Mouse (Mus musculus) E14TG2a.4 (cell line): ENCODE results near the gene Rita1.

Experiments
- H3K27me3 ChIP-seq: 2 replicates; pipeline ENCODE4 v1.6.1; 2014; ENCODE audit warnings: low read length, control low read depth; ENCODE audit not compliant: insufficient read depth
- H3K36me3 ChIP-seq: 2 replicates; pipeline ENCODE4 v1.6.1; 2014; ENCODE audit warnings: low read length, control low read depth; ENCODE audit not compliant: insufficient read depth
- H3K4me1 ChIP-seq: replicated peaks from 2 replicates; pipeline ENCODE4 v1.6.1; 2014; ENCODE audit warnings: low read depth, low read length, control low read depth
- H3K4me3 ChIP-seq: replicated peaks from 2 replicates; pipeline ENCODE4 v1.5.1; 2014; ENCODE audit warnings: mild to moderate bottlenecking, low read length
- H3K9me3 ChIP-seq: 2 replicates; pipeline ENCODE4 v1.6.1; 2014; ENCODE audit warnings: low read length, control low read depth
- CTCF ChIP-seq: conservative IDR thresholded peaks from 2 replicates; pipeline ENCODE4 v1.5.1; 2014; ENCODE audit warnings: low read length
- NANOG ChIP-seq: IDR thresholded peaks from 2 replicates; pipeline ENCODE4 v1.6.1; 2014; ENCODE audit warnings: borderline replicate concordance, low read length, mixed read lengths
- POU5F1 ChIP-seq: IDR thresholded peaks from 2 replicates; pipeline ENCODE4 v1.6.1; 2014; ENCODE audit warnings: low read length, borderline replicate concordance

The Rita1 gene

DNA sequence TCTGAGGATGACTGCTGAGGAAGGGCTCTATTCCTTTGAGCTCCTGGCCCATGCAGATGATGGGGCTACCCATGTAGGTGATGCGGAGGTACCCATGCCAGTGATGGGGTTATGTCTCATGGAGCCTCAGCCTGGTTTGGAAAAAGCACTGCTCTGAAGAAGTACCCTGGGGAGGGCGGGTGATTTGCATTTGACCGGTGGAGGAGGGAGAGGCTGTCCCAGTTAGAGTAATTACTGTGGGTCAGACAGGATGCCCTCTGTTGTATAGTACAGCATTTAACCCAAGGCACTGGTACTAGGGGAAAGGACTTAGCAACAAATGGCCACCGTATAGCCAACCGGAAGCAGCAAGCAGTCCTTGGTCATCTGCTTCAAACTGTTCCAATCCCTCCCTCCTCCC lies 22.5 kb upstream of the Rita1 start:
- TF ChIP-seq POU5F1 (no peak), CTCF (no peak), NANOG (no peak)
- Histone ChIP-seq H3K27me3 (peaks cover 26% of the 10 kb centered on the region), H3K4me3 (no peak overlapping the region), H3K9me3 (peaks cover 13% of the 10 kb centered on the region), H3K4me1 (peaks cover 23% of the 10 kb centered on the region), H3K36me3 (no peaks in the 10 kb centered on the region)

DNA sequence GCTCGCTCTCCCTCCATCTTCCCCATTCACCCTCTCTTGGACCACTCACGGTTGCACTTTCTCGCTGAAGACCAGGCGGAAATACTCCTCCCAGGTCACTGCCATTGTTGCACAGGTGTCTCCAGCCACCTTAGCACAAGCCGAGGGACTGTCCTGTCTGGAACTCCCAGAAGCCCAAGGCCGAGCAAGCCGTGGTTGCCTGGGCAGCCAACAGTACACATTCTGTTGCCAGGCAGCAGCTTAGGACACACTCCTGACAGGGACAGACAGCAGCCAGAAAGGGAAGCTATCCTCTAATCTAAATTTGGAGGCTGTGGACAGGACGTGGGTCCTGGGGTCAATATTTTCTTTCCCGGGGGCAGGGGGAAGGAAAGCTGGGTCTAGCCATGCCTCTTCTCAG lies 21.7 kb upstream of the Rita1 start, which contains the start of gene Cfap73:
Gene Cfap73, minus strand, starts transcription at position 105 of the 400 bp plus-strand sequence.
- Histone ChIP-seq H3K9me3 (peaks cover 13% of the 10 kb centered on the region), H3K36me3 (peaks cover 4% of the 10 kb centered on the region), H3K4me3 (no peak within 1 kb of the TSS), H3K27me3 (peaks cover 27% of the 10 kb centered on the region), H3K4me1 (peaks cover 30% of the 10 kb centered on the region)
- TF ChIP-seq NANOG (no peak), CTCF (no peak), POU5F1 (no peak)

DNA sequence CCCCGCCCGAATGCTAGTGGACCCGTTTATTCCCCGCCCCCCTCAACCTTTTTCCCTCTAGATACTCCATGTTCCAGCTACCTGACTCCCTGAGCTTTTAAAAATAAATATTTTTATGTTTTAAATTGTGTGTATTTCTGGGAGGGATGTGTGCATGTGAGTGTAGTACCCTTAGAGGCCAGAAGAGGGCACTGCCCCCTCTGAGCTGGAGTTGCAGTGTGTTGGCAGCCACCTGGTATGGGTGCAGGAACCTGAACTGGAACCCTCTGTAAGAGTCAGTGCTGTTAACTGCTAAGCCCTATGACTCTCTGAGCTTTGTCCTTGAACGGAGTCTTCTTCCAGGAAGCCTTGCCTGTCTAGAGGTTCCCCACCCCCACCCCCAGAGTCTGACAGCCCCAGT lies 19.5 kb upstream of the Rita1 start:
- Histone ChIP-seq H3K4me1 (peaks cover 52% of the 10 kb centered on the region), H3K9me3 (peaks cover 13% of the 10 kb centered on the region), H3K27me3 (peaks cover 23% of the 10 kb centered on the region), H3K4me3 (no peak overlapping the region), H3K36me3 (peaks cover 27% of the 10 kb centered on the region)
- TF ChIP-seq NANOG: no peak
- peak; percentile 62 for TF ChIP-seq CTCF

DNA sequence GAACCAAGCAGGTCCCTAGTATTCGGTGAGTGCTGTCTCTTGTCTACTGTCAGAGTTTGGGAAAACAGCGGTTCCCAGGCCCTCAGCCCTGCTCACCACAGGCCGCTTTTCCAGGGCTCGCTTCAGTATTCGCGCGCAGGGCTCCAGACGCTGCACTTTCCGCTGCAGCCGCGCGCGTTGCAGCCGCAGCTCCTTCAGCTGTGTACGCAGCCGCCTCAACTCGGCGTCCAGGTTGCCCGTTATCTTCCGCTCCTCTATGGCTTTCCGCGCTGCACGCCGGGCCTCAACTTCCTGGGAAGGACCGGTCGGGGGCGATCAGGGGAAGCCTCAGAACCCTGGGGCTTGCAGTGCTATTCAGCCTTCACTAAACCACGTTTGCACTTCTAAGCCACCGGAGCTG lies 18.7 kb upstream of the Rita1 start:
- Histone ChIP-seq H3K27me3 (peaks cover 23% of the 10 kb centered on the region), H3K4me3 (peak overlapping the region; percentile 51), H3K4me1 (peaks cover 58% of the 10 kb centered on the region), H3K9me3 (peaks cover 13% of the 10 kb centered on the region), H3K36me3 (peaks cover 32% of the 10 kb centered on the region)
- TF ChIP-seq NANOG (no peak), POU5F1 (no peak), CTCF (no peak)

DNA sequence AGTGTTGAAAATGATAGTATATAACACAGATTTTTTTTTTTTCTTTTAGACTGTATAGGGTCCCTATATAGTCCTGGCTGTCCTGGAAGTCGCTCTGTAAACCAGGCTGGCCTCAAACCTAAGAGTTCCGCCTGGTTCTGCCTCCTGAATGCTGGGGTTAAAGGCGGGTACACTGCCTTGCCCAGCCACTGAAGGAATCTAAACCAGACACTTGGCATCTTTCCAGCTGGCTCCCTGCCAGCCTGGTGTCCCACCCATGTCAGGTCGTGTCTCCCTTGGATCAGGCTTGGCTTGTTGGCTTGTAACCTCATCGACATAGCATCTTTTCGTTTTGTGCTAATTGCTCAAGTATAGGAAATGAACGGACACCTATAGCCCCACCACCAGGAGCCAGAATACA lies 16.2 kb upstream of the Rita1 start:
- peaks cover 13% of the 10 kb centered on the region for H3K9me3 ChIP-seq
- H3K27me3 ChIP-seq: peaks cover 16% of the 10 kb centered on the region
- H3K4me3 ChIP-seq: no peak overlapping the region
- peaks cover 76% of the 10 kb centered on the region for H3K4me1 ChIP-seq
- peaks cover 57% of the 10 kb centered on the region for H3K36me3 ChIP-seq
- TF ChIP-seq NANOG: no peak
- no peak for TF ChIP-seq CTCF
- no peak for TF ChIP-seq POU5F1

DNA sequence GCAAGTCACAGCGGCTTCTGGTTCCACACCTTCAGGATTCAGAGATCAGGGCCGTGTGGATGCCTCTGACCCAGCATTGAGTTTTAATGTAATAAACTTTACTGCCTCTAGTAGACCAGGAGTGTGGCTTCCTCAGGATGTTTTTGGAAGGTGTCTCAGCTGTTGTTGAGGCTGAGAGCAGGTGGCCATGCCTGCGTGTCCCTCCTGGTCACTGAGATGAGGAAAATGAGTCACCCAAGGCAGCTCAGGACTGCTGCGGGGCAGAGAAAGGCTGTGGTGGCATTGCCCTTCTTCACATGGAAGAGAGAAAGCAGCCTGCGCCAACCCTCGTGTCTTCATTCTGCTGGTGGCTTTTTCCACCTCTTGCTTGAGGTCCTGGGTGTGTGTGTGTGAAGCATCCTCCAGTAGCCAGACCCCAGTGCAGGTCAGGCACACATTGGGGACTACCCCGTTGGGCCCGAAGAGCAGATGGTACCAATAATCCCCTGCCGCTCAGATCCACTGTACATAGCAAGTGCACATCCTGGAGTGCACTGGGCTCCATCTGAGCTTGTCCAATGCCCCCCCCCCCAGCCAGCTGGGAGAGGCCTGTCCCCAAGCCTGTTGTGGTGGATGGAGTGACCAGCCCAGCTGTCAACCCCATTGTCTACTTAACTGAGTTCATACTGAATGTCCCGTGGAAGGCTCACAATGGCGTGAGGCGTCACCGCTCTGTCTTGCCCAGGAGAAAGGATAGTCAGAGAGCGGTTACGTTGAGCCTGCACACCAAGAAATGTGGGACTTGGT lies 15.3 kb upstream of the Rita1 start:
- peaks cover 10% of the 10 kb centered on the region for H3K9me3 ChIP-seq
- peaks cover 16% of the 10 kb centered on the region for H3K27me3 ChIP-seq
- no peak overlapping the region for H3K4me3 ChIP-seq
- peaks cover 66% of the 10 kb centered on the region for H3K36me3 ChIP-seq
- TF ChIP-seq POU5F1: no peak
- TF ChIP-seq NANOG: no peak
- TF ChIP-seq CTCF: no peak
- peaks cover 83% of the 10 kb centered on the region for H3K4me1 ChIP-seq

DNA sequence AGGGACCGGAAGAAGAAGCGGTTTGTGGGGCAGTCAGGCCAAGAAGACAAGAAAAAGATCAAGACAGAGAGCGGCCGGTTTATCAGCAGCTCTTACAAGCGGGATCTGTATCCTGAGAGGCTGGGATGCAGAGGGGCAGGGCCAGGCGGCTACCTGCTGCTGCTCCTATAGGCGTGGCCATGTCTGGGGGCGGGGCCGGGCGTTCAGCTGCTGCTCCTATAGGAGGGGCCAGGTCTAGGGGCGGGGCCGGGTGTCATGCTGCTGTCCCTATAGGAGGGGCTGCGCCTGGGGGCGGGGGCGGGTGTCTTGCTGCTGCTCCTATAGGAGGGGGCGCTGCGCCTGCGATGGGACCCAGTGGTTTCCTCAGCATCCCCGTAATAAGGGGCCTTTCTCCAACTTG lies 14.0 kb upstream of the Rita1 start:
- Histone ChIP-seq H3K4me3 (peak overlapping the region; percentile 39; the same call in 1 of the 2 replicates), H3K4me1 (peaks cover 93% of the 10 kb centered on the region), H3K27me3 (peaks cover 14% of the 10 kb centered on the region), H3K9me3 (no peaks in the 10 kb centered on the region), H3K36me3 (peaks cover 79% of the 10 kb centered on the region)
- no peak for TF ChIP-seq POU5F1
- no peak for TF ChIP-seq NANOG
- no peak for TF ChIP-seq CTCF

DNA sequence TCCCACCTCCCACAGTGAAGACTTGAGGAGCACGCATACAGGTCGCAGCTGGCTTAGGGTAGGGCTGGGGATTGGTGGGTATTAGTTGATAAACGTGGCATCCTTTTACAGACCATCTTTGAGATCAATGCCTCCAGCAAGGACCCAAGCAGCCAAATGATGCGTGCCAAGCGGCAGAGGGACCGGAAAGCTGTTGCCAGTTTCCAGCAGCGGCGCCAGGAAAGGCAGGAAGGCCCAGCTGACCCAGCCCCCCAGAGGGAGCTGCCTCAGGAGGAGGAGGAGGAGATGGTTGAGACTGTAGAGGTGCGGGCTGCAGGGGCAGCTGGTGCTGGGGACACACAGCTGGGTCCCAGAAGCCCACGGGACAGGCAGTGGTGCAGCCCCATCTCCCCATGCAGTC lies 12.0 kb upstream of the Rita1 start:
- H3K36me3 ChIP-seq: peaks cover 98% of the 10 kb centered on the region
- H3K4me1 ChIP-seq: peaks cover 93% of the 10 kb centered on the region
- no peaks in the 10 kb centered on the region for H3K9me3 ChIP-seq
- H3K27me3 ChIP-seq: no peaks in the 10 kb centered on the region
- H3K4me3 ChIP-seq: no peak overlapping the region
- no peak for TF ChIP-seq CTCF
- no peak for TF ChIP-seq NANOG
- TF ChIP-seq POU5F1: no peak
